Mouse (Mus musculus) C2C12 (cell line): Measurements from ENCODE around the gene Ric8b.

Experiments used
- CEBPB ChIP-seq: IDR thresholded peaks from one replicate; pipeline ENCODE4 v1.6.1; 2011; ENCODE audit warnings: low read depth, mild to moderate bottlenecking, control low read depth, moderate library complexity
- CTCF ChIP-seq: IDR thresholded peaks from one replicate; pipeline ENCODE4 v1.5.1; 2011; ENCODE audit not compliant: control insufficient read depth, insufficient read depth, insufficient read length
- FOSL1 ChIP-seq: IDR thresholded peaks from one replicate; pipeline ENCODE4 v1.8.0; 2011; ENCODE audit warnings: mild to moderate bottlenecking, low read length; ENCODE audit not compliant: poor library complexity, insufficient read depth, severe bottlenecking
- MAX ChIP-seq: IDR thresholded peaks from one replicate; pipeline ENCODE4 v1.6.1; 2011; ENCODE audit warnings: mild to moderate bottlenecking, control low read depth
- MYOD1 ChIP-seq: IDR thresholded peaks from one replicate; pipeline ENCODE4 v1.6.1; 2011; ENCODE audit warnings: low read depth; ENCODE audit not compliant: control insufficient read depth, insufficient read length
- MYOG ChIP-seq: IDR thresholded peaks from one replicate; pipeline ENCODE4 v1.6.1; 2011; ENCODE audit not compliant: control insufficient read depth, insufficient read length; ENCODE audit errors: extremely low read depth
- USF1 ChIP-seq: IDR thresholded peaks from one replicate; pipeline ENCODE4 v1.6.1; 2011; ENCODE audit warnings: low read depth, mild to moderate bottlenecking, control low read depth, moderate library complexity

DNA sequence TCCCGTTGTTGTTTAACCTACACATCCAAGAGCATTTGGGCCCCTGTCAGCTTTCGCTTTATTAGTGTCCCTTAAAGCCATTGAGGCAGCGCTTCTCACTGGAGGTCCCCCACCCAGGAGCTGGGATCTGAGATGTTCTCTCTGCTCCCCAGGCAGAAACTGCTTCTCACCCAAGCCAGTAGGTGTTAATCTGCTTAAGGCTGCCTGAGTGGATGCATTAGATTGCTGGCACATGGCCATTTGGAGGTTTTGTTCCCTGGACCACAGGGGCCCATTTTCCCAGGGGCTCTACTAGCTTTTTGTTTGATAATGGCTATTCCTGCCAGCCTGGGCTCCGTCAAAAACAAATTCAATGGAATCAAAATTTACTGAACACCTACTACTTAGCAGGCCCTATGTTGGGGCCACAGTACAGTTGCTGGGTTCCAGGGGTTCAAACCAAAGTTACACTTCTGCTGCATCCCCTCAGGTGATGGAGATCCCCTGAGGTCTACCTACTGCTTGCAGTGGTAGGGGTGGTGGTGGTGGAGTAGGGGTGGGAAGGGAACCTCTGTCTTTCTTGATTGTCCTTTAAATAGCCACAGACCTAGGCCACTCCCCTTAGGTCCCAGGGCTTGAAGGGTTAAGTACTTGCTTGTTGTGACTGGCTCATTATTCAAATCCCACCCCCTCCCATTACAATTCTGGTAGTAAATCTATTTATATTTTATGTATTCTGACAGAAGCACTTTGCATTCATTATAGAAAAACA lies 28.1 kb upstream of the Ric8b start:
- TF ChIP-seq MYOD1: no peak
- TF ChIP-seq FOSL1: no peak
- TF ChIP-seq MAX: no peak
- TF ChIP-seq CTCF: no peak
- no peak for TF ChIP-seq USF1
- no peak for TF ChIP-seq CEBPB
- TF ChIP-seq MYOG: no peak
